Mouse (Mus musculus) leukemia stem cell, adult 10-12 weeks (primary cell): Measurements from ENCODE around the gene Gm3373. TPM values are rescaled to one million over a fixed set of nuclear protein-coding genes. Genes with fewer than 3 reads are reported as not detected.

Source experiments
- polyA plus RNA-seq: library from polyadenylated mRNA; stranded (reverse); fragments of >175 nt; gene quantifications from 2 replicates; pipeline ENCODE4 v1.2.3, GENCODE M21; 2012; ENCODE audit warnings: low replicate concordance

Gene Gm3373
- polyA plus RNA-seq, result not detected in 2 replicates

GRCm38 (mm10) chr14:5741477-5741876 is at the start of gene Gm3373:
TSS of gene Gm3373 (minus strand) at chr14:5741577.

GRCm38 (mm10) chr14:5687357-5687756 is 54.0 kb downstream of the Gm3373 start, which contains the start of gene Gm9603:
TSS of gene Gm9603 (minus strand) at chr14:5687457.

Other genes with a start within 250 kb of the Gm3373 start
- gene Gm3488, start 239.9 kb downstream of the Gm3373 start, polyA plus RNA-seq, result not detected in 2 replicates
- not detected in 2 replicates for gene Gm3532, start 203.1 kb downstream of the Gm3373 start, polyA plus RNA-seq
- gene Gm8265, start 108.5 kb downstream of the Gm3373 start, polyA plus RNA-seq, result not detected in 2 replicates
- gene Gm9603, start 54.1 kb downstream of the Gm3373 start, polyA plus RNA-seq, result not detected in 2 replicates
- gene Gm3383, start 66.4 kb upstream of the Gm3373 start, polyA plus RNA-seq, result not detected in 2 replicates
- gene Gm3424, start 88.8 kb upstream of the Gm3373 start, polyA plus RNA-seq, result not detected in 2 replicates
- gene Gm8237, start 138.8 kb upstream of the Gm3373 start, polyA plus RNA-seq, result not detected in 2 replicates
- gene Gm3248, start 220.2 kb upstream of the Gm3373 start, polyA plus RNA-seq, result not detected in 2 replicates
- gene Gm3453, start 237.6 kb upstream of the Gm3373 start, polyA plus RNA-seq, result not detected in 2 replicates